Mouse (Mus musculus) left cerebral cortex, adult 9 months (tissue): ENCODE measurements at regions not wholly inside any gene's neighbourhood (a gene's known extent, or its start where the extent isn't known, plus 50 kb on each side); places are given as distances from the start of the nearest gene placed in this dataset.

Experiments
- DNase-seq, 2 experiments: peaks; one replicate each; pipeline ENCODE4 v3.0.0; 2022; ENCODE audit warnings: low spot score in 2 of 2

DNA sequence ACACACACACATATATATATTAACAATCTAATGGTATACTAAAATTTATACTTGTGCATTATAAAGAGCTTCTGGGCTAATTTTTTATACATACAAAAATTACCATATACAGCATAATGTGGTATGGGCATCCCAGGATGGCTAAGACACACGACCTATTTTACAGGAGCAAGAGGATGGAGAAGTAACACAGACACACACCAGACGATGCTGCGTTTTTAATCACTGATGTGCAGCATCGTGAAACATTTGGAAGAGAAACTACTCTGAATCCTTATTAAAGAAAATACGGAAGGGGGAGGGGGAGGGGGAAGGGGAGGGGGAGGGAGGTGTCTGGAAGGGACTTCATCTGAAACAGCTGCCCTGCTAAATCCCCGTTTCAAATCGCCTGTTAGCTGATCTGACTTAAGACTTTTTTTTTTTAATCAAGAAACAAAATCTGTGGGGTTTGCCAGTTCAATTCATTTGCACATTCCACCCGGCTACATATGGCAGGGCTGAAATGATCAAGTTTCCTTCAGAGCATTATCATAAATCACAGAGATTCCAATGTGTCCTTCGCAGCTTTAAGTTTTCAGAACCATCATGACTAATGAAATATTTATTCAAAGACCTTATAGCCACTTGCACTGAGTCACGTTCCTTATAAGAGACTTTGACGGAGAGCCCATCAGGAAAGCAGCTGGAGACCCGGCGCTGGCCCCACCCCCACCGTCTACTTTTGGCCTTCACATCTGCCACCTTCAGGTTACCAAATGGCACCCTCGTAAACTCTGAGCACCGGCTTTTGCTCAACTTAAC lies 89.4 kb upstream of the Rnd3 start:
- DNase-seq = no peak

DNA sequence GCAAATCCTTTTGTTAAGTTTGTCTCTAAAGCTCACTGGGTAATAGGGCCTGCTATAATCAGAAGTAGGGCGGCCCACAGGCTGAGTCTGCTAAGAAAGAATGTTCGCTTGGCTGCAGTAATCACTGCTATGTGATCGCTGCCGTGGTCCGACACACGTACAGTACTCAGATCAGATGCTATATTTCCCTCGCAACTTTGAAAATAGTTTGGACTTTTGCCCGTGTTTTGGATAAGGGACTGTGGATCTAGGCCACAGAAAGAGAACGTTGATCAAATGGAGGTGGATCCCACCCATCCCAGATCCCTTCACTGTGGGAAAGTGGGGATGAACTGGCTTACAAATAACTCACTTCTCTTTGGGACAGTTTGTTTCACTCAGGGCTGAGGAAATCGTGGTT lies 88.5 kb upstream of the Rnd3 start:
- no peak for DNase-seq

DNA sequence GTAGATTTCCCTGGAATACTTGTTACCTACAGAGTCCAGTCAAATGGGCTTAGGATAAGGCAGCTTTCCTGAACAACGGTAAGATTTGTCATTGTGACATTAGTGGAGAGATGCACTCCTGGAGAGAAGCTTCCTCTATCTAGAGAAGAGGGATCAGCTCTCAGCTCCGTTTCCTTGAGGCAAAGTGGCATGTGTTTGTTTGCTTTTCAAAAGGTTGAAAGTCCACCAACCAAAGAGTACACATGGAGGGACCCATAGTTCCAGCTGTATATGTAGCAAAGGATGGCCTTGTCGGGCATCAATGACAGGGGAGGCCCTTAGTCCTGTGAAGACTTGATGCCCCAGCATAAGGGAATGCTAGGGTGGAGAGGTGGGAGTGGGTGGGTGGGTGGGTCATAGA lies 87.9 kb upstream of the Rnd3 start:
- no peak for DNase-seq

DNA sequence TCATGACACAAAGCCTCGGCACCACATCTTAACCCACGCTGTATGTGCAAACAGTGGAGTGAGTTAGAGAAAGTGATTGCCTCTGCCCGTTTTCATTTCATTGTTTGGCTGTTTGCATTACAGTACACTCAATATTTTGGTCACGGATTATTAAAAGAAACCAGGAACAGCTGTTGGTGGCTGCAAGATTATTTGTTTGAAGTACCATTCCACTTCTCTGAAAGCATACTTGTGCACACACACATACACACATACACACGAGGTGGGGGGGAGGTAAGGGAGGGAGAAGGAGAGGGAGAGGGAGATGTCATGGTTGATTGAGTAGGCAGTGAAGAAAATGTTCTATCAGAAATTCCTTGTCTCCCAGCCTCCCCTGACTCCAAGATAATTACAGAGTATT lies 85.5 kb upstream of the Rnd3 start:
- no peak for DNase-seq

DNA sequence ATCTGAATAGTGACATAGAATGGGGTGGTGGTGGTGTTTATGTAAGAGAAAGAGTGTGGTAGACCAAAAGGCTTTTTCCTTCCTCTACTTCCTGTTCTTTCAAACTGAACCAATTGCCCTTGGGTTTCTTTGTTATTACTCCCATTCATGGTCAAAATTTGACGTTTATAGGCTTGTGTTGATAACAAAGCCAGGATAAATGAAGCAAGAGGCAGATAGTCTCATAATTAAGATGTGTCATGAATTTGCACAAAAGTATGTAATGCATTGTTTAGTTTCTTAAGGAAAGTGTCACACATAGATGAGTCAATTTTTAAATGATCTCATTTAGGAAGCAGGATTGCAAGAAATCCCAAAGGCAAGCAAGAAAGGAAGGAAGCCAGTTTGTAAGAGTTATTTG lies 73.9 kb upstream of the Rnd3 start:
- DNase-seq = no peak

DNA sequence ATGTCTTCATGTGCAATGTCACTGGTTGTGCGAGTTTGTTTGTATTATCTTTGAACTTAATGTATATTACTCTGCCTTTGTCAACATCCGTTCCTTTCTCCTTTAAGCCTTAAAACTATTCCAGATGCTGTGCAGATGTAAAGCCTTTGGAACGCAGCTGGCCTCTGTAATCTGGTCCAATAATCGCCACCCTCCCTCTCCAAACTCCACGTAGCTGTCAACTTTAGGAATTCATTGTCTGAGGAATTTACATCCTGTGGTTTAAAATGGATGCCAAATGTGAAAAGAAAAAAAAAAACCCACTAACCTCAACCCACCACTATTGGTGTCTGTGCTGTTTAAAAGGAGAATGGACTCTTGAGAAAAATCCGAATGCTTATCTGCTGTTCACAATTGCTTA lies 70.8 kb upstream of the Rnd3 start:
- DNase-seq = no peak

DNA sequence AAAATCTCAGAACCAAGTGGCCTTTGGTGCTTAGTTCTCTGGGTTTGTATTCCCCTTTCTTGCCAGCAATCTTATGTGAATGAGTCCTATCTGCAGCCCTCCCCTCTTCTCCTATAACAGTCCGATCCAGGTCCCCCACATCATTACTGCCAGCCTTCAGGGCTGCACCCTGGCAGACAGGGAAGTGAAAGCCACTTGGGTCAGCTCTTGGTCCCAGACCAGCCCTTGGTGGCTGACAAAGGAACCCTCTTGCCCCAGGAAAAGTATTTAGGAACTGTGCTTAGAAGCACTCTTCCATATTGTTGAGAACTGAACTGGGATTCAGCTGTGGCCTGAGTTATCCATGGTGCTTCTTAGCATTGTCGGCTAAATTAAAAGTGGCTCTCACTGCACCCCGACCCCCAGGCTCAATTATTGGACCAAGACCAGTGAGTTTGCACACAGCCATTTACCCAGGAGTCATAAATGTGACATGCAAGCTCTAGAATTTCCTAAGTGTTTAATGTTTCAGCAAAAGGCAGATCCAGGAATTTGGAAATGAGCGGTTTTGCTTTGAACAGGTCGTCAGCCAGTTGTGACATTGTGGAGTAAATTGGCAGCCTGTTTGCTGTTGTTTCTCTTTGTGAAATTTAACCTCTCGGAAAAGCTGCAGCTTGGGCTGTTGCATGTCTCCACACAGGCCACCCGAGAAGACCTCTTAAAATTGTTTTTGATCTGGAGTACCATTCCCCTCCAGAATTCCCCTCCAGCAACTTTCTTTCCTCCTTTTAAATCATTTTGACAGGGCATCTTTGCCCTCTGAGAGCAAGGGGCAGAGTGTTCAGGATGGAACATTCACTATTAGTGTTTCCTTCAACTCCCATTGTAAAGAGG lies 58.5 kb upstream of the Rnd3 start:
- DNase-seq = no peak

DNA sequence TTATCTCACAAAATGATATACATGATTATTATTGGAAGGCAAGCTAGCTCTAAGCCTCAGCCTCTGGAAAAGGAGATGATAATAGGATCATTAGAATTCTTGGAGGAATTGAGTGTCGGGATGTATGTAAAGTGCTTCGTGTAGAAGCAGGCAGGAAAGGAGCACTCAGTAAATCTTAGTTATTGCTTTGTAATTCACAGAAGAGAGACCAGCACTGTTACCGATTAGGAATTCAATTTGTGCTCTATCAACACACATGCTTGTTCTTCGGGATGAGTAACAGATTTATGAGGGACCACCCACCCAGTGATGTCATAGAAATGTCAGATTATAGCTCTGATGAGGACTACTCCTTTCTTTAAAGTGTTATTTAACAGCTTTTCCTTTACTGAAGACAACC lies 57.4 kb upstream of the Rnd3 start:
- DNase-seq = no peak
